ENCODE assay signal across 24 mouse cellular contexts in the genomic region with DNA sequence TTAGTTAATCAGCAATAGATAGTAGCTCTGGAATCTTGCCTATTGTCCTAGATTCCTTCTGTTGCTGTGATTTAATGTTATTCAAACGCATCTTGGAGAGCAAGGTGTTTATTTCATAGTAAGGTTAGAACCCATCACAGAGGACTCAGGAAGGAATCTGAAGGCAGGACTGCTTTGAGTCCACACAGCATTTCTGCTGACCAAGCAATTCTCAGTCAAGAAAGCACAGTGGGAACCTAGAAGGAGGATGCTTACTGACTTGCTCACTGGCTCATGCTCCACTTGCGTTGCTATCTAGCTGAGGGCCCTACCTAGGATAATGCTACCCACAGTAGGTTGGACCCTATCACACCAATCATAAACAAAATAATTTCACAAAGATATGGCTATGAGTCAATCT.
DNase-seq lines count a peak whose midpoint lies in the region; ATAC-seq and TF ChIP-seq lines count a peak whose summit lies in the region.
"Had no signal": no experiment of that assay in that cellular context is flagged by ENCODE, and none has a peak within 500 bp of the region (broad histone marks: within the 10 kb centered on the region; RNA-seq: fewer than 3 reads in every experiment).

No protein-coding gene starts in this region.

- H3K9ac ChIP-seq in CH12.LX (ENCODE audit: insufficient read depth, low read depth) (no peak overlapping the region), ES-E14 (ENCODE audit: insufficient read depth, low read depth, low read length, poor library complexity, severe bottlenecking) (no peak overlapping the region), MEL (ENCODE audit: control insufficient read depth, low read depth, low read length, poor library complexity, severe bottlenecking) (no peak overlapping the region)
- no peak overlapping the region for H3K9ac ChIP-seq in hindbrain, embryonic 12.5 days

- 72% methylated on average over 2 of the region's 2 CpGs for WGBS in kidney, adult 2 months
- 95% methylated on average over 2 of the region's 2 CpGs for WGBS in hindbrain, embryonic 12.5 days

- TF ChIP-seq POLR2A in kidney, adult 2 months (IDR thresholded peaks at IDR 0.05; ENCODE audit: low read depth, low read length): no peak
- TF ChIP-seq POLR2A in CH12.LX (IDR thresholded peaks at IDR 0.05; ENCODE audit: low read depth, low read length) (no peak), MEL (IDR thresholded peaks at IDR 0.05; ENCODE audit: control insufficient read depth in 1 of 2, insufficient read depth in 1 of 2, low read depth in 1 of 2, low read length in 2 of 2, poor library complexity in 1 of 2) (no peak)

- no peaks in the 10 kb centered on the region for H3K36me3 ChIP-seq in kidney, adult 2 months (ENCODE audit: control insufficient read depth, insufficient read depth, low read length)
- H3K36me3 ChIP-seq in CH12.LX (replicated peaks in 1 of 2; ENCODE audit: control insufficient read depth in 1 of 2, insufficient read depth in 1 of 2, low read length in 1 of 2) (no peaks in the 10 kb centered on the region), ES-E14 (ENCODE audit: control insufficient read depth, insufficient read depth, low read length, poor library complexity, severe bottlenecking) (no peaks in the 10 kb centered on the region), MEL (ENCODE audit: control insufficient read depth in 1 of 2, insufficient read depth in 2 of 2, low read length in 2 of 2) (no peaks in the 10 kb centered on the region)
- H3K36me3 ChIP-seq in hindbrain, embryonic 12.5 days: no peaks in the 10 kb centered on the region
- H3K36me3 ChIP-seq: G1E had no signal

- TF ChIP-seq EP300 in CH12.LX (IDR thresholded peaks at IDR 0.05; ENCODE audit: low read length): no peak
- no peak for TF ChIP-seq EP300 in MEL (IDR thresholded peaks at IDR 0.05; ENCODE audit: low read depth in 1 of 2, low read length in 2 of 2)

- H3K4me2 ChIP-seq in CH12.LX (ENCODE audit: insufficient read depth, low read depth, poor library complexity, severe bottlenecking): no peak overlapping the region
- no peak overlapping the region for H3K4me2 ChIP-seq in hindbrain, embryonic 12.5 days (replicated peaks)

- TF ChIP-seq RAD21 in CH12.LX (IDR thresholded peaks at IDR 0.05; ENCODE audit: low read depth, low read length): no peak
- no peak for TF ChIP-seq RAD21 in MEL (IDR thresholded peaks at IDR 0.05; ENCODE audit: low read depth, low read length)

- ATAC-seq in megakaryocyte progenitor cell, adult 5-6 weeks (replicated peaks; ENCODE audit: poor library complexity): no peak
- no peak for ATAC-seq in hindbrain, embryonic 12.5 days (ENCODE audit: low FRiP score)
- ATAC-seq: activated CD4-positive, CD25-positive, alpha-beta regulatory T cell, adult 4 months; CD4-positive, CD25-positive, alpha-beta regulatory T cell, adult 4 months; Patski had no signal

- no peaks in the 10 kb centered on the region for H3K4me1 ChIP-seq in kidney, adult 2 months (ENCODE audit: control insufficient read depth, insufficient read depth, low read length)
- H3K4me1 ChIP-seq in CH12.LX (ENCODE audit: control insufficient read depth in 1 of 2, insufficient read depth in 2 of 2) (peaks cover 0 to 5% of the 10 kb centered on the region in 2 experiments; a peak in 1 of 4 replicates), ES-E14 (ENCODE audit: control insufficient read depth in 2 of 2, insufficient read depth in 2 of 2, low read length in 2 of 2, poor library complexity in 1 of 2) (no peaks in the 10 kb centered on the region), MEL (ENCODE audit: control insufficient read depth in 1 of 2, insufficient read depth in 2 of 2, low read length in 2 of 2) (no peaks in the 10 kb centered on the region)
- H3K4me1 ChIP-seq in hindbrain, embryonic 12.5 days: no peaks in the 10 kb centered on the region

- H3K27ac ChIP-seq in kidney, adult 2 months (ENCODE audit: insufficient read depth, low read depth, low read length): no peak overlapping the region
- H3K27ac ChIP-seq in CH12.LX (ENCODE audit: insufficient read depth, low read depth): no peak overlapping the region
- H3K27ac ChIP-seq in ES-E14 (ENCODE audit: insufficient read depth, low read depth, low read length, poor library complexity, severe bottlenecking): no peak overlapping the region
- H3K27ac ChIP-seq in MEL (ENCODE audit: control insufficient read depth, low read depth, low read length): no peak overlapping the region
- no peak overlapping the region for H3K27ac ChIP-seq in hindbrain, embryonic 12.5 days

- H3K79me2 ChIP-seq in CH12.LX (replicated peaks; ENCODE audit: control insufficient read depth, extremely low read depth, insufficient read depth, poor library complexity, severe bottlenecking): no peaks in the 10 kb centered on the region
- no peaks in the 10 kb centered on the region for H3K79me2 ChIP-seq in MEL (ENCODE audit: control insufficient read depth, insufficient read depth, low read length, poor library complexity)

- no peaks in the 10 kb centered on the region for H3K9me3 ChIP-seq in CH12.LX (replicated peaks; ENCODE audit: low read length)
- no peaks in the 10 kb centered on the region for H3K9me3 ChIP-seq in ES-E14 (ENCODE audit: control insufficient read depth, insufficient read depth, low read depth, low read length)
- no peaks in the 10 kb centered on the region for H3K9me3 ChIP-seq in MEL (replicated peaks; ENCODE audit: insufficient read depth, low read length)
- H3K9me3 ChIP-seq in hindbrain, embryonic 12.5 days (replicated peaks): no peaks in the 10 kb centered on the region
- H3K9me3 ChIP-seq: G1E had no signal

- H3K27me3 ChIP-seq in kidney, adult 2 months (replicated peaks; ENCODE audit: control insufficient read depth, insufficient read depth, low read length): no peaks in the 10 kb centered on the region
- no peaks in the 10 kb centered on the region for H3K27me3 ChIP-seq in CH12.LX (replicated peaks)
- no peaks in the 10 kb centered on the region for H3K27me3 ChIP-seq in MEL (ENCODE audit: control insufficient read depth in 1 of 2, insufficient read depth in 2 of 2, low read length in 2 of 2)
- H3K27me3 ChIP-seq in hindbrain, embryonic 12.5 days: no peaks in the 10 kb centered on the region
- H3K27me3 ChIP-seq: Patski had no signal

- in situ Hi-C loops in CH12.LX (cut with MboI; ENCODE audit: low pct_ligation_motif_present, low pct_unique_long_range_greater_than_20kb, low sequenced_read_pairs) (no loop called here), ES-E14 (cut with MboI; ENCODE audit: low sequenced_read_pairs in 2 of 2, unreplicated experiment in 2 of 2) (no loop called here)

- peak; percentile 12 for DNase-seq in kidney, adult 2 months
- DNase-seq in kidney, adult 9 months: no peak
- DNase-seq in CH12.LX (ENCODE audit: extremely low read depth): no peak
- no peak for DNase-seq in ES-E14 (ENCODE audit: low read depth, low spot score)
- no peak for DNase-seq in MEL (ENCODE audit: low read depth, low spot score)
- DNase-seq in ovary, adult 18-20 months (ENCODE audit: low spot score): no peak
- DNase-seq: adrenal gland, adult 2 months; adrenal gland, adult 8-10 months; adrenal gland, postnatal 10 days; adrenal gland, postnatal 14 days; adrenal gland, postnatal 25 days; adrenal gland, postnatal 36 days; B cell, adult 2 months; cerebellum, adult 11 months; cerebellum, adult 11-12 months; cerebellum, adult 18-20 months; cerebellum, adult 2 months; cerebellum, adult 8-10 months had no signal

- H3K4me3 ChIP-seq in kidney, adult 2 months (ENCODE audit: insufficient read depth, low read depth, low read length): no peak overlapping the region
- H3K4me3 ChIP-seq in CH12.LX (replicated peaks in 1 of 3; ENCODE audit: low read depth in 2 of 3, low read length in 2 of 3, poor library complexity in 1 of 3): no peak overlapping the region
- no peak overlapping the region for H3K4me3 ChIP-seq in ES-E14 (ENCODE audit: insufficient read depth in 1 of 2, low read depth in 1 of 2, low read length in 2 of 2, poor library complexity in 1 of 2, severe bottlenecking in 1 of 2)
- no peak overlapping the region for H3K4me3 ChIP-seq in MEL (ENCODE audit: control insufficient read depth in 1 of 2, insufficient read depth in 1 of 2, low read depth in 2 of 2, low read length in 2 of 2)
- H3K4me3 ChIP-seq in hindbrain, embryonic 12.5 days: no peak overlapping the region

- dilution Hi-C loops in CH12.LX (cut with MboI; ENCODE audit: extremely low pct_ligation_motif_present, extremely low pct_unique_long_range_greater_than_20kb, low sequenced_read_pairs): no loop called here

- TF ChIP-seq CTCF in kidney, adult 2 months (conservative IDR thresholded peaks at IDR 0.05; ENCODE audit: insufficient read depth, insufficient read length, low read depth, low read length): no peak
- TF ChIP-seq CTCF in CH12.LX (conservative IDR thresholded peaks at IDR 0.05 in 1 of 2, IDR thresholded peaks at IDR 0.05 in 1 of 2; ENCODE audit: low read depth in 2 of 2, low read length in 2 of 2): no peak
- TF ChIP-seq CTCF in MEL (IDR thresholded peaks at IDR 0.05 in 2 of 3, conservative IDR thresholded peaks at IDR 0.05 in 1 of 3; ENCODE audit: control insufficient read depth in 1 of 3, insufficient read depth in 1 of 3, low read depth in 2 of 3, low read length in 3 of 3, poor library complexity in 1 of 3, severe bottlenecking in 1 of 3): no peak

TF ChIP-seq in CH12.LX, 34 proteins besides CTCF, POLR2A, EP300 and RAD21:
- TF ChIP-seq MAFK (IDR thresholded peaks at IDR 0.05; ENCODE audit: insufficient replicate concordance, low read length): peak; percentile 88
- TF ChIP-seq KAT2A (IDR thresholded peaks at IDR 0.05; ENCODE audit: insufficient replicate concordance, low read length): no peak
TF ChIP-seq in CH12.LX: peak in this region for 1.

TF ChIP-seq in ES-E14, 5 proteins besides CTCF, POLR2A, EP300 and RAD21:
- TF ChIP-seq ZNF384 (IDR thresholded peaks at IDR 0.05; ENCODE audit: low read depth, low read length) (no peak), HCFC1 (IDR thresholded peaks at IDR 0.05; ENCODE audit: borderline replicate concordance, insufficient read depth, low read length) (no peak), MAFK (IDR thresholded peaks at IDR 0.05; ENCODE audit: insufficient read depth, low read depth, low read length) (peak; percentile 91), CHD2 (IDR thresholded peaks at IDR 0.05; ENCODE audit: low read depth, low read length) (no peak), ZC3H11A (IDR thresholded peaks at IDR 0.05; ENCODE audit: borderline replicate concordance, low read depth, low read length) (no peak)

TF ChIP-seq in MEL, 35 proteins besides CTCF, POLR2A, EP300 and RAD21:
- TF ChIP-seq TCF12 (IDR thresholded peaks at IDR 0.05; ENCODE audit: low read depth, low read length) (no peak), MAFK (IDR thresholded peaks at IDR 0.05; ENCODE audit: borderline replicate concordance, low read depth, low read length) (peak; percentile 56; the same call in 1 of the 2 replicates), ELF1 (IDR thresholded peaks at IDR 0.05; ENCODE audit: low read depth, low read length) (no peak), SIN3A (IDR thresholded peaks at IDR 0.05; ENCODE audit: low read length) (no peak)
